Mouse (Mus musculus): ENCODE measurements around the gene Abca2. TPM values are rescaled to one million over a fixed set of nuclear protein-coding genes. Genes with fewer than 3 reads are reported as not detected.

Abca2 gene
- polyA plus RNA-seq (2011; ENCODE audit: insufficient read depth, insufficient read length, low replicate concordance, missing spikeins): 5.0 and 15.0 TPM in 2 replicates

- under 1% methylated on average over 89 of the region's 89 CpGs for WGBS
- H3K4me1 ChIP-seq (ENCODE audit: control insufficient read depth, insufficient read depth, low read length): no peaks in the 10 kb centered on the region; the same call in 1 of the 2 replicates
- H3K27ac ChIP-seq (ENCODE audit: control insufficient read depth, insufficient read depth, low read depth, low read length, poor library complexity): peak within 1 kb of the TSS; percentile 0; the same call in 1 of the 2 replicates
- TF ChIP-seq CTCF (IDR thresholded peaks at IDR 0.05; ENCODE audit: control insufficient read depth, insufficient read depth, low read length) (peak; percentile 83), POLR2A (IDR thresholded peaks at IDR 0.05; ENCODE audit: borderline replicate concordance, control insufficient read depth, low read depth, low read length) (peak; percentile 46; the same call in 1 of the 2 replicates)
- peak within 1 kb of the TSS; percentile 26 for H3K4me3 ChIP-seq (replicated peaks; ENCODE audit: control insufficient read depth, low read depth, low read length)
Observed at GRCm38 (mm10) chr2:25428442-25429236, at the start of gene Abca2. TSS of gene Abca2 (plus strand) at chr2:25428703.

GRCm38 (mm10) chr2:25384492-25384891, 44.0 kb upstream of the Abca2 start:
- H3K27ac ChIP-seq (ENCODE audit: control insufficient read depth, insufficient read depth, low read depth, low read length, poor library complexity): no peak overlapping the region
- TF ChIP-seq CTCF (IDR thresholded peaks at IDR 0.05; ENCODE audit: control insufficient read depth, insufficient read depth, low read length) (no peak), POLR2A (IDR thresholded peaks at IDR 0.05; ENCODE audit: borderline replicate concordance, control insufficient read depth, low read depth, low read length) (no peak)
- WGBS: 81% methylated on average over 5 of the region's 5 CpGs

GRCm38 (mm10) chr2:25391266-25391665, 37.2 kb upstream of the Abca2 start:
- WGBS: 69% methylated on average over 5 of the region's 5 CpGs
- Histone ChIP-seq H3K4me3 (replicated peaks; ENCODE audit: control insufficient read depth, low read depth, low read length) (no peak overlapping the region), H3K4me1 (ENCODE audit: control insufficient read depth, insufficient read depth, low read length) (no peaks in the 10 kb centered on the region), H3K27ac (ENCODE audit: control insufficient read depth, insufficient read depth, low read depth, low read length, poor library complexity) (no peak overlapping the region)
- TF ChIP-seq POLR2A (IDR thresholded peaks at IDR 0.05; ENCODE audit: borderline replicate concordance, control insufficient read depth, low read depth, low read length) (no peak), CTCF (IDR thresholded peaks at IDR 0.05; ENCODE audit: control insufficient read depth, insufficient read depth, low read length) (no peak)

More at GRCm38 (mm10) chr2:25384492-25384891, 44.0 kb upstream of the Abca2 start:
- Histone ChIP-seq H3K4me3 (replicated peaks; ENCODE audit: control insufficient read depth, low read depth, low read length) (no peak overlapping the region), H3K4me1 (ENCODE audit: control insufficient read depth, insufficient read depth, low read length) (no peaks in the 10 kb centered on the region; the same call in 1 of the 2 replicates)

- 51% methylated on average over 3 of the region's 3 CpGs for WGBS
Observed at GRCm38 (mm10) chr2:25394281-25395221, 34.0 kb upstream of the Abca2 start.

GRCm38 (mm10) chr2:25395721-25396596, 32.5 kb upstream of the Abca2 start, which contains the start of gene Entpd2:
TSS of gene Entpd2 (plus strand) at chr2:25395874.
- no peak within 1 kb of the TSS for H3K4me3 ChIP-seq (replicated peaks; ENCODE audit: control insufficient read depth, low read depth, low read length)
- H3K27ac ChIP-seq (ENCODE audit: control insufficient read depth, insufficient read depth, low read depth, low read length, poor library complexity): no peak within 1 kb of the TSS; the same call in 1 of the 2 replicates
- TF ChIP-seq CTCF (IDR thresholded peaks at IDR 0.05; ENCODE audit: control insufficient read depth, insufficient read depth, low read length) (no peak), POLR2A (IDR thresholded peaks at IDR 0.05; ENCODE audit: borderline replicate concordance, control insufficient read depth, low read depth, low read length) (no peak)
- H3K4me1 ChIP-seq (ENCODE audit: control insufficient read depth, insufficient read depth, low read length): no peaks in the 10 kb centered on the region
- 3% methylated on average over 57 of the region's 57 CpGs for WGBS

More at GRCm38 (mm10) chr2:25394281-25395221, 34.0 kb upstream of the Abca2 start:
- Histone ChIP-seq H3K27ac (ENCODE audit: control insufficient read depth, insufficient read depth, low read depth, low read length, poor library complexity) (no peak overlapping the region), H3K4me3 (replicated peaks; ENCODE audit: control insufficient read depth, low read depth, low read length) (no peak overlapping the region), H3K4me1 (ENCODE audit: control insufficient read depth, insufficient read depth, low read length) (no peaks in the 10 kb centered on the region)
- TF ChIP-seq CTCF (IDR thresholded peaks at IDR 0.05; ENCODE audit: control insufficient read depth, insufficient read depth, low read length): no peak
- no peak for TF ChIP-seq POLR2A (IDR thresholded peaks at IDR 0.05; ENCODE audit: borderline replicate concordance, control insufficient read depth, low read depth, low read length)

GRCm38 (mm10) chr2:25396597-25396983, 31.9 kb upstream of the Abca2 start:
- TF ChIP-seq CTCF (IDR thresholded peaks at IDR 0.05; ENCODE audit: control insufficient read depth, insufficient read depth, low read length) (no peak), POLR2A (IDR thresholded peaks at IDR 0.05; ENCODE audit: borderline replicate concordance, control insufficient read depth, low read depth, low read length) (no peak)
- H3K4me1 ChIP-seq (ENCODE audit: control insufficient read depth, insufficient read depth, low read length): no peaks in the 10 kb centered on the region
- H3K4me3 ChIP-seq (replicated peaks; ENCODE audit: control insufficient read depth, low read depth, low read length): no peak overlapping the region
- 37% methylated on average over 3 of the region's 3 CpGs for WGBS
- H3K27ac ChIP-seq (ENCODE audit: control insufficient read depth, insufficient read depth, low read depth, low read length, poor library complexity): no peak overlapping the region

GRCm38 (mm10) chr2:25397010-25397409, 31.5 kb upstream of the Abca2 start:
- Histone ChIP-seq H3K27ac (ENCODE audit: control insufficient read depth, insufficient read depth, low read depth, low read length, poor library complexity) (no peak overlapping the region), H3K4me1 (ENCODE audit: control insufficient read depth, insufficient read depth, low read length) (no peaks in the 10 kb centered on the region), H3K4me3 (replicated peaks; ENCODE audit: control insufficient read depth, low read depth, low read length) (no peak overlapping the region)
- TF ChIP-seq CTCF (IDR thresholded peaks at IDR 0.05; ENCODE audit: control insufficient read depth, insufficient read depth, low read length): no peak
- TF ChIP-seq POLR2A (IDR thresholded peaks at IDR 0.05; ENCODE audit: borderline replicate concordance, control insufficient read depth, low read depth, low read length): no peak
- WGBS: 56% methylated on average over 1 of the region's 1 CpGs
